Mouse (Mus musculus) C2C12 (cell line): Measurements from ENCODE around the gene Nhlrc3.

Experiments
- CTCF ChIP-seq: IDR thresholded peaks from one replicate; pipeline ENCODE4 v1.5.1; 2011; ENCODE audit not compliant: control insufficient read depth, insufficient read depth, insufficient read length
- MYOD1 ChIP-seq: IDR thresholded peaks from one replicate; pipeline ENCODE4 v1.6.1; 2011; ENCODE audit warnings: low read depth; ENCODE audit not compliant: control insufficient read depth, insufficient read length
- USF1 ChIP-seq: IDR thresholded peaks from one replicate; pipeline ENCODE4 v1.6.1; 2011; ENCODE audit warnings: low read depth, mild to moderate bottlenecking, control low read depth, moderate library complexity

DNA sequence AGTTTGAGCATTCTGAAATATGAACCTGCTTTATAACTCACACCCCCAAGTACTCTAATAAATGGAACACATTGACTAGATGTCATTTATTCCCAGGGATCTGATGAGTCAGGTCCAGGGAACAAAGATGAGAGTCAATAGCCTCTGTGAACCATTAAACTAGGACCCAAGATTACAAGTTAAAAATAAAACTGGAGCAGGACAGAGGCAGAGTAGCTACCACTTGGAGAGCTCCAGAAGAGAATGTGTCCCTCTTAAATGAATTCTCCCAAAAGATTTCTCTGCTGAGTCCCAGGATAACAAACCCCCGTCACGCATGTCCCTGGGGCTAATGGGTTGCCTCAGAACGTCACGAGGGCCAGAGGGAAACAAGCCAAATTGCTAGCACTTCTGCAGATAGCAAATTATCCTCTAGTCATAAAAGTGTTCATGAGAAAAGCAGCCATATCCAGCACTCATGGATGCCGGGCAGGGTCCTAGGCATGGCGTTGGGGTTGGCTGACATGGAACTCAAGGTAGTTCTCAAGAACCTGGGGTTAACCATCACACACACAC is 35.3 kb upstream of the Nhlrc3 start:
- no peak for TF ChIP-seq CTCF
- TF ChIP-seq MYOD1 = no peak
- no peak for TF ChIP-seq USF1
